Mouse (Mus musculus) ES-Bruce4 (cell line): ENCODE measurements around the gene Rab4a.

ENCODE experiments used
- CTCF ChIP-seq: IDR thresholded peaks from one replicate; pipeline ENCODE4 v1.8.1; 2011; ENCODE audit warnings: low read depth, low read length
- EP300 ChIP-seq: IDR thresholded peaks from 2 replicates; pipeline ENCODE4 v1.6.1; 2011; ENCODE audit warnings: low read depth, low read length; ENCODE audit not compliant: insufficient read depth
- POLR2A ChIP-seq: IDR thresholded peaks from one replicate; pipeline ENCODE4 v1.8.1; 2011; ENCODE audit warnings: low read length; ENCODE audit not compliant: insufficient read depth

DNA sequence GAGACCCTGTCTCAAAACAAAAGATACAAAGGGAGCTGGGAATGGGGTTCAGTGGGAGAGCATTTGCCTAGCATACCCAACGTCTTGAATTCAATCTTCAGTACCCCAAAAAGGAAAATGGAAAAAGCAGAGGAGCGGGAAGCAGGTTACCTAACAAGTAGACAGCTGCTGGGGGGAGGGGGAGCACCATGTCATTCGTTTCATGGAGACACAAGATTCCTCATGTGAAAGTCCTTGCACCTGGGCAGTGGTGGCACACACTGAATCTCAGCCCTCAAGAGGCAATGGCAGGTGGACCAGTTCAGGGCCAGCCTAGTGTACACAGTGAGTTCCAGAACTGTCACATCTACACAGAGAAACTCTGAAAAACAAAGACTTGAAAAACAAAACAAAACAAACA lies 51.6 kb downstream of the Rab4a start:
- TF ChIP-seq EP300 (no peak), POLR2A (no peak), CTCF (no peak)
